Mouse (Mus musculus) brain, embryonic 18.5 days (tissue): ENCODE data around the gene Map1lc3a.
A peak's percentile ranks its signal among the peaks of the same experiment; 100 is the strongest.

Experiments
- DNase-seq: peaks from one replicate; pipeline ENCODE4 v3.0.0-alpha.2; 2012; ENCODE audit warnings: low read depth, low spot score

Gene Map1lc3a

GRCm38 (mm10) chr2:155276195-155276594 is at the start of gene Map1lc3a:
Map1lc3a (plus strand) TSS chr2:155276297.
- peak; percentile 85 for DNase-seq

GRCm38 (mm10) chr2:155235746-155236361 is 40.2 kb upstream of the Map1lc3a start:
- DNase-seq: no peak

DNA sequence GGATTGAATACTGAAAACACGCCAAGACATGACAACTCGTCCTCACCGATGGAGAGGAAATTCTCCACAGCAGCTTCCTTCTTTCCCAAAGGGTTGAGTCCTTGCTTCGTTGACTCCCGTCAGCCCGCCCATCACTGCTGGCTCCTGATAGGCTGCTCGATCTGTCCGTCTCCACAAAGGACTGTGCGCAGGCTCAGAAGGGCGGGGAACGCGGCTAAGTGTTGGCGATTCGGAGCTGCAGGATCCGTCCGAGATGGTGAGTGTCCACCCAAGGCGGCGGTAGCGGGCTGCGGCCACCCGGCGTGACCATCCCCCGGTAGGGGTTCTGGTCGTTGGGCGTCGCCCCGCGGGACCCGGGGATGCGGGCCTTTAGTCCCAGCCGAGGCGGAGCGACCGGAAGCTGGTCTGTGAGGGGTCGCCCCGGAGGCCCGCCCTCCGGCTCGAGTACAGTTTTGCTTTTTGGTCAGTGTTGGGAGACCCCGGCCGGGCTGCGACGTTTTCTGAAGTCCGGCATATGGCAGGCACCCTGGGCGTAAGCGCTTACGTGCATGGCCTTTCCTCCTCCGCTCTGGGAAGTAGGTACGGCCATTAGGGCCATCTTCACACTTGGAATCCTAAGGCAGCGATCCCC is 39.6 kb upstream of the Map1lc3a start, which contains the start of gene Dynlrb1:
Dynlrb1 (plus strand) TSS at position 172 of the 631 bp plus-strand sequence.
- peak; percentile 95 for DNase-seq

- DNase-seq: no peak
These were observed 38.8 kb upstream of the Map1lc3a start for GRCm38 (mm10) chr2:155237276-155237675.

- DNase-seq: no peak
These were observed 35.2 kb upstream of the Map1lc3a start for GRCm38 (mm10) chr2:155240915-155241314.

DNA sequence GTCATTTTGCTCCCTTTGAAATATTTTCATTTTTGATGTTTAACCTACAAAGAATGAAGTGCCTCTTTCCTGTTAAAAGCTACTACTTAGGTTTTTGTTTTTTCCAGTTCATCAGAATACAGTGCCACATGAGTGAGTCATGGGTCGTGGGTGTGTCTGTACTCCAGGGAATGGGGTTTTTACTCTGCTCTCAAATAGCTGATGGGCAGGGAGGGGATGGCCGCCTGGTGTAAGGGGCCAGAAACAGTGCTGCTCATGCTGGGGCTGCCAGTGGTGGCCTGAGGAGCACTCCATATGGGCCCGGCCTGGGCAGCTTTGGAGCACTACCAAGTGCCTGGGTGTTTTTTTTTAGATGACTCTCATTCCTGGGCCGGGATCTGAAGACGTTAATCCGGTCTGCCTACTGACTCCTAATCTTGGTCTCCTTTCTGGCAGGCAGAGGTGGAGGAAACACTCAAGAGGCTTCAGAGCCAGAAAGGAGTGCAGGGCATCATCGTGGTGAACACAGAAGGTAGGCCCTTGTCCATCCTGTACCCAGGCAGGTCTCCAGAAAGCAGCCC is 33.7 kb upstream of the Map1lc3a start:
- DNase-seq: no peak

- no peak for DNase-seq
These were observed 29.9 kb upstream of the Map1lc3a start for GRCm38 (mm10) chr2:155246231-155246630.

GRCm38 (mm10) chr2:155248206-155248605 is 27.9 kb upstream of the Map1lc3a start:
- DNase-seq: no peak

DNA sequence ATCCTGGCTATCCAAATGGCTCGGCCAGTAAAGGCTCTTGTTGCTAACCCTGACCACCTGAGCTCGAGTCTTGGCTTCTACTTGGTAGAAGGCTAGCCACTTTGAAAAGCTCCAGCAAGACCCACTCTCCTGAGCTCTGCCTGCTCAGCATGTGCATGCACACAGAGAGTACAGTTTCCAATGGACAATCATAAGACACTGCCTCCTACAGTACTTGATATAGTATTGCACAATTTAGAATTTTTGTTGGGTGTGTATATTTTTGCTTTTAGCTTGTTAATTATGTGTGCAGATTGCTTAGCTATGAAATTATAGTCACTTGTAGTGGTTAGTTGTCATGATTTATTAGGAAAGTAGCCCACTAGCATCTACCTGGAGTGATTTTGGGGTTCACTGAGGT is 27.4 kb upstream of the Map1lc3a start:
- no peak for DNase-seq

- DNase-seq: no peak
These were observed 26.5 kb upstream of the Map1lc3a start for GRCm38 (mm10) chr2:155249588-155249987.

GRCm38 (mm10) chr2:155265526-155265925 is 10.6 kb upstream of the Map1lc3a start:
- DNase-seq: no peak

DNA sequence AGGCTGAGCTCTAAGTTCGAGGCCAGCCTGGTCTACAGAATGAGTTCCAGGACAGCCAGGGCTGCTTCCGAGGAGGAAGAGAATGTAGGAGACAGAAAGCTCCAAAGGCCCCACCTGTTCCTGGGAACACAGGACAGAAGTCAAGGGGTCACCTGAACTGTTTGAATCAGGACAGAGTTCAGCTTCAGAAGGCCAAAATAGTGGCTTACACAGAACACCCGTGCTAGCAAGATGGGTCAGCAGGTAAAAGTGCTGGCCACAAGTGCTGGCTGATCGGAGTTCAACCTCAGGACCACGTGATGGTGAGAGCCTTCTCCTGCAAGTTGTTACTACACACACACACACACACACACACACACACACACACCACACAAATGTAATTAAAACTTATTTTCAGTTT is 9.2 kb upstream of the Map1lc3a start:
- DNase-seq: no peak

- no peak for DNase-seq
These were observed 4.1 kb upstream of the Map1lc3a start for GRCm38 (mm10) chr2:155271957-155272356.

DNA sequence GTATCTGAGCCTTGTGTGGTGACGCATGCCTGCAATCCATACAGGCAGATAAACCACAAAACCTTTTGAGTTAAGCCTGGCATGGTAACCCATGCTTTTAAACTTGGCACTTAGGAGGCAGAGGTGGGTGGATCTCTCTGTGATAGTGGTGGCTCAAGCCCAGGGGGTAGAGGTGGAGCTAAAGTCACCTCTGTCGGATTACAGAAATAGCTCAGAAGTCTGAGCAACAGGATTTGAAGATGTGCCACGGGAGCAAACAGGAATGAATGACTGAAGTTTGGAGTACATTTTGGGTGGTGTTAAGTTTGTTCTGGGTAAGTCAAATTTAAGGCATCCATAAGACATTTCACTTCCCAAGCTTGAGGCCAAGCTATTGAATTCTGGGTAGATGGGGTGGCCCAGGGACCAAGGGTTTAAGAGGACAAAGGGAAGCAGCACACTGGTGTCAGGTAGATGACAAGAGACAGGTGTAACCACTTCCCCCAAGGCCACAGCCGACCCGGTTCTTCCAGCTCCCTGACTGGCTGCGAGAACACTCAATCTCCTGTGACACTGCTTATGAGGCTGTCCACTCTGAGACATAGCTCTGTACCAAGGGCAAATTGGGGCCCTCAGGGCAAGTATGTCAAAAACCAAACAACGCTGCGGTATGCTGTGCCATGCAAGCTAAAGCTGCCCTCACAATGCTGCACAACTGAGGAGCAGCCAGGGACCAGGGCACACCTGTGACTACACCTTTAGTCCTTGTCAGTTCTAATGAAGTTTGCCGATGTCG is 3.5 kb upstream of the Map1lc3a start:
- no peak for DNase-seq

DNA sequence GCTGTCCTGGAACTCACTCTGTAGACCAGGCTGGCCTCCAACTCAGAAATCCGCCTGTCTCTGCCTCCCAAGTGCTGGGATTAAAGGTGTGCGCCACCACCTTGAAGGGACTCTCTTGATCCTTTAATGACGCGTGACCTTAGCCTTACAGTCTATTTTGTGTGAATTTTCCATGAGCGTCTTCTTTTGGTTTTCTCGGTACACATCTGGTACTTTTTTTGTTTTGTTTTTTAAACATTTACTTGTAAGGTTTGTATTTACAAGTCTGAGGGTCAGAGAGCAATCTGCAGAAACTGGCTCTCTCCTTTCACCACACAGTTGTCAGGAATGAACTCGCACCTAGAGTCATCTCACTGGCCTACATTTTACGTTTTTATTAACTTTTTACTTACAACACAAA is 2.5 kb upstream of the Map1lc3a start:
- DNase-seq: no peak

DNA sequence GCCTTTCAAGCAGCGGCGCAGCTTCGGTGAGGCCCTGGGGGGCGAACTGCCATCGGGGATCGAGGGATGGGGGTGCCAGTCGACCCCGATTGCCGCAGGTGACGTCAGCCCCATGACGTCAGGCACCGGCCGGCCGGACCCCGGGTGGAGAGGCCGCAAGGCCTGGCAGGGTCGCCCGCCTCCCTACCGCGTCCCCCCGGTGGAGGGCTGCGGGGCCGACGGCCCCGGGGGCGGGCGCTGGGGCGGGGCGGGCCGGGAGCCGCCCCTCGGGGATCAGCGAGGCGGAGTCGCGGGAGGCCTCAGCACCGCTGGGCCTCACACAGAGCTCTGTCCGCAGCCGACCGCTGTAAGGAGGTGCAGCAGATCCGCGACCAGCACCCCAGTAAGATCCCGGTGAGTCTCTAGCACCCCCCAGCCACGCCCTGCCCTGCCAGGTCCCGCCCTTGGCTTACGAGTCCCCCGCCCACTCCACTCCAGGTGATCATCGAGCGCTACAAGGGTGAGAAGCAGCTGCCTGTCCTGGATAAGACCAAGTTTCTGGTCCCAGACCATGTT is 601 bp downstream of the Map1lc3a start:
- peak; percentile 10 for DNase-seq

GRCm38 (mm10) chr2:155277721-155278120 is 1.6 kb downstream of the Map1lc3a start:
- DNase-seq: no peak

GRCm38 (mm10) chr2:155278361-155278760 is 2.3 kb downstream of the Map1lc3a start:
- no peak for DNase-seq

- no peak for DNase-seq
These were observed 3.1 kb downstream of the Map1lc3a start for GRCm38 (mm10) chr2:155279163-155279562.

DNA sequence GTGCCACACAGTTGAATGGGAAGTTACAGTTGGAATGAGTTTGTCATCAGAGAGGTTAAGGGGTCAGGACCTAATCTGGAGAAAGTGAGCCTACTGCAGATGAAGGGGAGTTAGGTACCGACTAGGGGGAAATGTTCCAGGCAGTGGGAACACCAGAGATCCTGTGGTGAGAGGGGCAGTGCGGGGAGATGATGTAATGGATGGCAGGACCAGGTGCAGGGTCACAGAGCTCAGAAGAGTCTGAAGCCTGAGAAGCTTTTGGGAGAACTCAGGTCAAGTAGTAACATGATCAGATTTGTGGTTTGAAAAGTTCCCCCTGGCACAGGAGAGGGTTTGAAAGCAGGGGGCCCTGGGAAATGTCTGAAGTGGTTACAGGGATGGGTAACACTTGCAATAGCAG is 4.0 kb downstream of the Map1lc3a start:
- no peak for DNase-seq

DNA sequence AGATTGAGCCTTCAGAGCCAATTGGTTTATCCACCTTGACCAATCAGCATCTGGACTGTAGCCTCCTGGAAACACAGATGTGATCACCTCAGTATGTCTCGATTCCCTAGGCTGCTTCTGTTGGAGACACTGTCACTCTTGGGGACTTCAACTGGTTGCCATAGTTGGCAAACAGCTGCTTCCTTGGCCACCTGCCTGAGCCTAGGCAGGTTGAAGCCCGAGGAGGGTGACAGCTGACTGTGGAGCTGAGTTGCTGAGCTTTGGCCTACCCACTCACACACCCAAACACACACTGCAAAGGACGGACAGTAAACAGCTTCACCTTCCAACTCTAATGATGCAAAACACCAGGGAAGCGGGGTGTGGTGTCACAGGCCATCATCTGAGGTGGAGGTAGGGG is 7.7 kb downstream of the Map1lc3a start:
- DNase-seq: no peak

GRCm38 (mm10) chr2:155284647-155285046 is 8.6 kb downstream of the Map1lc3a start:
- DNase-seq: no peak
